Mouse (Mus musculus) adrenal gland, postnatal 14 days (tissue): ENCODE data around the gene Sema6d. TPM values are rescaled to one million over a fixed set of nuclear protein-coding genes. Genes with fewer than 3 reads are reported as not detected.
"Not testable (repeated sequence)": the region's sequence is repeated elsewhere in the genome, so short reads cannot be mapped to it uniquely, and the experiment has no call there.

Experiments
- DNase-seq: peaks from one replicate; pipeline ENCODE4 v3.0.0; 2021; ENCODE audit warnings: mixed read lengths
- total RNA-seq: library from RNA; stranded (reverse); gene quantifications from 2 replicates; pipeline ENCODE4 v1.2.3, GENCODE M21; 2021

Gene Sema6d
- total RNA-seq, 1 experiment from 2014 or later: 15.2 TPM

GRCm38 (mm10) chr2:124293601-124294000 lies 203.8 kb downstream of the Sema6d start:
- DNase-seq: no peak

- DNase-seq: peak; percentile 6
Observed at GRCm38 (mm10) chr2:124298351-124298750, 208.6 kb downstream of the Sema6d start.

GRCm38 (mm10) chr2:124298872-124299271 lies 209.1 kb downstream of the Sema6d start:
- DNase-seq: no peak

- no peak for DNase-seq
Observed at GRCm38 (mm10) chr2:124308605-124309004, 218.8 kb downstream of the Sema6d start.

- no peak for DNase-seq
Observed at GRCm38 (mm10) chr2:124309361-124310128, 219.8 kb downstream of the Sema6d start.

GRCm38 (mm10) chr2:124322528-124323215 lies 232.9 kb downstream of the Sema6d start:
- DNase-seq: peak; percentile 7

GRCm38 (mm10) chr2:124324107-124324724 lies 234.4 kb downstream of the Sema6d start:
- DNase-seq: no peak

- no peak for DNase-seq
Observed at GRCm38 (mm10) chr2:124329473-124330130, 239.8 kb downstream of the Sema6d start.

- DNase-seq: no peak
Observed at GRCm38 (mm10) chr2:124332890-124333289, 243.1 kb downstream of the Sema6d start.

- not testable (repeated sequence) for DNase-seq
Observed at GRCm38 (mm10) chr2:124334655-124335054, 244.9 kb downstream of the Sema6d start.

- no peak for DNase-seq
Observed at GRCm38 (mm10) chr2:124338296-124338695, 248.5 kb downstream of the Sema6d start.

- no peak for DNase-seq
Observed at GRCm38 (mm10) chr2:124354191-124354590, 264.4 kb downstream of the Sema6d start.

GRCm38 (mm10) chr2:124354716-124355115 lies 264.9 kb downstream of the Sema6d start:
- no peak for DNase-seq

- DNase-seq: no peak
Observed at GRCm38 (mm10) chr2:124369291-124369690, 279.5 kb downstream of the Sema6d start.

GRCm38 (mm10) chr2:124369991-124370390 lies 280.2 kb downstream of the Sema6d start:
- DNase-seq: peak; percentile 78

GRCm38 (mm10) chr2:124371363-124371762 lies 281.6 kb downstream of the Sema6d start:
- DNase-seq: no peak

- no peak for DNase-seq
Observed at GRCm38 (mm10) chr2:124385053-124385452, 295.3 kb downstream of the Sema6d start.

GRCm38 (mm10) chr2:124385722-124386121 lies 296.0 kb downstream of the Sema6d start:
- no peak for DNase-seq

- DNase-seq: no peak
Observed at GRCm38 (mm10) chr2:124388269-124388668, 298.5 kb downstream of the Sema6d start.

- DNase-seq: no peak
Observed at GRCm38 (mm10) chr2:124396733-124397132, 307.0 kb downstream of the Sema6d start.

GRCm38 (mm10) chr2:124397304-124397703 lies 307.5 kb downstream of the Sema6d start:
- DNase-seq: no peak

- DNase-seq: no peak
Observed at GRCm38 (mm10) chr2:124399611-124400010, 309.8 kb downstream of the Sema6d start.
